Mouse (Mus musculus) lung, adult 2 months (tissue): ENCODE results near the gene Lgmn.

Experiments used
- CTCF ChIP-seq: fragments of 200-500 bp; IDR thresholded peaks from 2 replicates; pipeline ENCODE4 v1.5.1; 2011; ENCODE audit warnings: mild to moderate bottlenecking, low read length, control low read depth; ENCODE audit not compliant: insufficient read depth
- POLR2A ChIP-seq: fragments of 200-500 bp; IDR thresholded peaks from 2 replicates; pipeline ENCODE4 v1.6.1; 2011; ENCODE audit warnings: low read depth, mild to moderate bottlenecking, control low read depth, low read length, borderline replicate concordance; ENCODE audit errors: extremely low read depth

- TF ChIP-seq CTCF, result no peak
- TF ChIP-seq POLR2A, result no peak
Measured at GRCm38 (mm10) chr12:102443676-102444075, 4.1 kb upstream of the Lgmn start.
